Mouse (Mus musculus) central nervous system, embryonic 11.5 days (tissue): ENCODE measurements around the gene Trim43a. TPM values are rescaled to one million over a fixed set of nuclear protein-coding genes. Genes with fewer than 3 reads are reported as not detected.

ENCODE experiments used
- polyA plus RNA-seq: library from polyadenylated mRNA; depleted of rRNA; stranded (reverse); fragments of >200 nt; gene quantifications from 2 replicates; pipeline ENCODE4 v1.2.3, GENCODE M21; 2012; rRNA removed

Gene Trim43a
- polyA plus RNA-seq, result 0.04 TPM in 1 of 2 replicates, not detected in the other

GRCm38 (mm10) chr9:88580591-88580990 is at the start of gene Trim43a:
Trim43a (plus strand) TSS chr9:88580891.

GRCm38 (mm10) chr9:88547851-88548613 is 32.7 kb upstream of the Trim43a start, which contains the start of gene Zfp949:
Zfp949 (plus strand) TSS chr9:88548020.

Other genes starting within 250 kb of the Trim43a start
- 27.5 and 29.8 TPM in 2 replicates for gene Snx14, start 141.9 kb upstream of the Trim43a start, polyA plus RNA-seq
- 2.1 and 6.3 TPM in 2 replicates for gene Gm20537, start 124.3 kb upstream of the Trim43a start, polyA plus RNA-seq
- gene Syncrip, start 98.3 kb upstream of the Trim43a start, polyA plus RNA-seq, result 91.8 and 110 TPM in 2 replicates
- 9.9 and 10.8 TPM in 2 replicates for gene Zfp949, start 32.9 kb upstream of the Trim43a start, polyA plus RNA-seq
- gene Mthfsl, start 139.4 kb downstream of the Trim43a start, polyA plus RNA-seq, result 13.4 and 21.6 TPM in 2 replicates
- 0.11 TPM in 1 of 2 replicates, not detected in the other for gene Bcl2a1d, start 151.0 kb downstream of the Trim43a start, polyA plus RNA-seq